In the genomic region with DNA sequence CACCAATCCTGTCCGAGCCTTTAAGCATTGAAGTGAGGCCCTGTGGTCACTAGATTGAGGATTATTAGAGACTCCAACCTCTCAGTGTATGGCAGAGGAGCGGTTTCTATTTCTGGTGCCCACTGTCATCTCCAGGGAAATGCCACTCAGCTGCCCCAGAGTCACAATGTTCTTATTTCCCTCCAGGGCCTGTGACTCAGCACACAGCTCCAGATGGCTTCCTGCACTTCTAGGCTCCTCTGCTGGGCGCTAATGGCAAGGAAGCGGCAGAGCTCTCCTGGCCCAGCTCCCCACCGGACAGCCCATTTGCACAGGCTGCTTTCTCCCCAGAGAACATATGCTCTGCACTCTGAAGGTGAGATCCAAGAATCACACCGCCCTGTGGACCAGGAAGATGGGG, we compare ENCODE assay signal across 8 mouse cellular contexts.
DNase-seq lines count a peak whose midpoint lies in the region.

No protein-coding gene starts in this region.

- no peaks in the 10 kb centered on the region for H3K27me3 ChIP-seq in splenic B cell, adult 2 months (ENCODE audit: control insufficient read depth, insufficient read depth, low read length, poor library complexity, severe bottlenecking)

- H3K36me3 ChIP-seq in splenic B cell, adult 2 months (ENCODE audit: control insufficient read depth, insufficient read depth, low read length, poor library complexity, severe bottlenecking): no peaks in the 10 kb centered on the region

- intact Hi-C loops in gastrocnemius, postnatal 36 days (cut with DNase I): no loop called here

- peak; percentile 86 for DNase-seq in gastrocnemius, adult 18-20 months (ENCODE audit: low spot score)
- no peak for DNase-seq in gastrocnemius, postnatal 4 days (ENCODE audit: low spot score in 2 of 2)
- DNase-seq in 3T3-L1 (ENCODE audit: low read depth, low spot score): peak; percentile 85
- DNase-seq in cerebellum, adult 18-20 months: peak; percentile 89 to 94
- peak; percentile 44 to 47 for DNase-seq in gastrocnemius, postnatal 36 days
- DNase-seq in layer of hippocampus, adult 9-11 months: peak; percentile 64
- DNase-seq in splenic B cell, adult 2 months (ENCODE audit: low read depth, low spot score): peak; percentile 15
- no peak for DNase-seq in right cerebral cortex, postnatal 25 days

Comparison
In these comparisons a context has a peak if more than half of its experiments do, and no peak if none do; other contexts are left out.
1. DNase-seq: peak in gastrocnemius, adult 18-20 months (single experiment), 3T3-L1 (single experiment), cerebellum, adult 18-20 months (2 of 2), gastrocnemius, postnatal 36 days (2 of 2), layer of hippocampus, adult 9-11 months (single experiment) and splenic B cell, adult 2 months (single experiment); none in gastrocnemius, postnatal 4 days (0 of 2) and right cerebral cortex, postnatal 25 days (single experiment).